Mouse (Mus musculus) spleen, postnatal 36 days (tissue): ENCODE measurements around the gene Blmh.

ENCODE experiments used
- DNase-seq, 2 experiments: peaks; one replicate each; pipeline ENCODE4 v3.0.0; 2022; ENCODE audit warnings: low spot score in 2 of 2, mixed read lengths in 1 of 2

The Blmh gene

GRCm38 (mm10) chr11:76924759-76925236 lies at the start of gene Blmh:
TSS of gene Blmh (plus strand) at chr11:76924809.
- no peak for DNase-seq

- peak; percentile 5 to 15 for DNase-seq
These were observed 44.8 kb upstream of the Blmh start for GRCm38 (mm10) chr11:76879816-76880215.

- DNase-seq, result no peak
These were observed 40.2 kb upstream of the Blmh start for GRCm38 (mm10) chr11:76884451-76884850.

DNA sequence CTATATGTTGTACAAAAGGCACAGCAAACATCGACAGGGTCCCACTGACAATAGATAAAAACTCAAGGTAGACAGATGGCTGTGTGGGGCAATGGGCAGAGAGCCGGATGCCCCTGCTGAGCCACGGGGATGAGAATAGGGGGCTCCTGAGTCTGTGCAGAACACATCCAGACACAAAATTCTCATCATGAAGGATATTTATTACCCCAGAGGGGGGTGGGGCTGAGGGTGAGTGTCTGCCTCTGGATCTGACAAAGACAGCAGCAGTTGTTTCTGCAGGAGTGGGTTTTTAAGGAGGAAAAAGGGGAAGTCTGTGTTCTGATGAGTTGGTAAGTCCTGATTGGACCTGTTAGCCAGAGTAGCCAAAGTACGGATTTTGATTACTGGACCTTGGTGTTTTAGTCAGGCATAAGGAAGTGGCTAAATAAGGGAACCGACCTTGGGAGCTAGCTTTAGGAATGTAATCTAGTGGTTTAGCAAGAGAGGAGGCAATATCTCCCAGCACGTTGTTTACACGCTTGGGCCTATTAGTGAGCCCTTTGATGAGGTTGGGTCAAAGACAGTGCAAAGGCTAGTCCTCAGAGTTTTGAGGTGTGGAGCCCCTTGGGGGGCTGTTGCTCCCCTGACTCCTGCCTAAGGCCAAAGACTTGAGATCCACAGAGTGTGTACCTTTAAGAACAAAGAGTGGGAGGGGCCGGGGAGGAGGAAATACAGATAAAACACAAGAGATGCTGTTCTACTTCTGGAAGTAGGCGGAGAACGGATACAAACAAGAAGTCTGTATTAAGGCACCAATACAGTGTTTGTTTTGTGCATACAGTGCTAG lies 35.1 kb upstream of the Blmh start:
- DNase-seq, result peak; percentile 5 to 21

DNA sequence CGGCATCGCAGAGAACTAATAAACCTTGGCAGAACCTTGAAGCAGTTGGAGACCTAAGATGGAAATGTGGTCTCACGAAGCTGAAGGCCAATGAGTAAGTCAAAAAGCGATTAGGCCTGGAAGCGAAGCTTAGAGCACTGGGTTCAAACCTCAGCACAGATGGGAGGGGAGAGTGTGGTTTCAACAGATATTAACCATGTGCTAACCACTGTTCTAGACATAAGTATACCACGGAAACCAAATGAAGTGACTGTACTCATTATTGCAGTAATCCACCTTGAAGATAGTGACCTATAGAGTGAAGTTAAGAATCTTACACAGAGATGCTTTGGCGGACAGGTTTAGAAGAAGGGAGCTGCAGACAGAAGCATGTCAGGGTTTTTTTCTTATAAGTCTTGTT lies 33.4 kb upstream of the Blmh start:
- DNase-seq, result no peak

- no peak for DNase-seq
These were observed 32.8 kb upstream of the Blmh start for GRCm38 (mm10) chr11:76891738-76892349.

- DNase-seq, result no peak
These were observed 31.6 kb upstream of the Blmh start for GRCm38 (mm10) chr11:76892972-76893371.

- DNase-seq, result no peak
These were observed 31.0 kb upstream of the Blmh start for GRCm38 (mm10) chr11:76893570-76893969.

- DNase-seq, result peak in 1 of 2 experiments; percentile 25
These were observed 30.4 kb upstream of the Blmh start for GRCm38 (mm10) chr11:76894240-76894639.

DNA sequence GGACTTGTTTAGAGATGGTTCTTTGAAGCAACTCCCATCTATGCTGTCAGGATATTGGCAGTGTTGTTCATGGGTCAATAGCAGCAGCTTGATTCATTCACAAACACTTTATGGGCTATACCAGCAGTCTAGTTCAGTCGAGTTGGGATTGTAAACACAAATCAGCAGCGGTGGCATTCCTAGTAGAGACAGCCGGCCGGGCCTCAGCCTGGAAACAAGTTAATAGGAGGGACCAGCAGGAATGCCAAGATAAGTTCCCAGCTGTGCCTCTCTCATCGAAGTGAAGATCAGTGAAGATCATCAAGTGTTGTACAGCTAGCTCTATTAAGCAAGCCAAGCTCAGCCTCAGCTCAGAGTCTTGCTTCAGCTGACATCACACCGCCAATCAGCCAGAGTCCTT lies 28.2 kb upstream of the Blmh start:
- no peak for DNase-seq

DNA sequence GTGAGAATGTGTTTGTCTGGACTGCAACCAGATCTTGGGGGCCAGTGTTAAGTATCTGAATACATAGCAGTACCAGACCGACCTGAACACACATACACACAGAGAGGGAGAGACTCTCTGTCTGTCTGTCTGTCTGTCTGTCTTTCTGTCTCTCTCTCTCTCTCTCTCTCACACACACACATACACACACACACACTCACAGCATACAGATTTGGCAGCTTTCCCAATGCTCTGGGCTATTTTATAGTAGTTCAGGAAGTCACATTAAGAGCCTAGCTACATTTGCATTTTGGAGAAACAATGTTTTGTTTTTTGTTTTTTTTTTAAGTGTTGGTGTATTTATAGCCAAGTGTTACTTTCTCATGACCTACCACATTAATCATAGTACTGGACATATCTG lies 27.5 kb upstream of the Blmh start:
- no peak for DNase-seq

DNA sequence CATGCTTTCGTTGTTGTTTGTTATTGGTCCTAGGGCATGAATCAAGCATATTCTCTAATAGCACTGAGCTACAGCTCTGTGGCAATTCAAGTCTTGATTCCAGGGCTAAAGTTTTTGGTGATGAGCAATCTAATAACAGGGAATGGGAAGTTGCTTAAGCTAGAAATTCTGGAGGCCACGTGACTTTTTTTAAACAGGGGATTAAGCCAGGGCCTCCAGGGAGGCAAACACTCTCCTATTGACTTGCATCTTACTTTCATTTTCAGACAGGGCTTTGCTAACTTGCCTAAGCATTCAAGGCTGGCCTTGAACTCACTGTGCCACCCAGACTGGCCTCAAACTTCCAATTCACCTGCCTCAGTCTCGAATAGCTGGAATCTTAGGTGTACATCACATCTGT lies 26.7 kb upstream of the Blmh start:
- DNase-seq, result no peak

- DNase-seq, result no peak
These were observed 25.9 kb upstream of the Blmh start for GRCm38 (mm10) chr11:76898751-76899150.

DNA sequence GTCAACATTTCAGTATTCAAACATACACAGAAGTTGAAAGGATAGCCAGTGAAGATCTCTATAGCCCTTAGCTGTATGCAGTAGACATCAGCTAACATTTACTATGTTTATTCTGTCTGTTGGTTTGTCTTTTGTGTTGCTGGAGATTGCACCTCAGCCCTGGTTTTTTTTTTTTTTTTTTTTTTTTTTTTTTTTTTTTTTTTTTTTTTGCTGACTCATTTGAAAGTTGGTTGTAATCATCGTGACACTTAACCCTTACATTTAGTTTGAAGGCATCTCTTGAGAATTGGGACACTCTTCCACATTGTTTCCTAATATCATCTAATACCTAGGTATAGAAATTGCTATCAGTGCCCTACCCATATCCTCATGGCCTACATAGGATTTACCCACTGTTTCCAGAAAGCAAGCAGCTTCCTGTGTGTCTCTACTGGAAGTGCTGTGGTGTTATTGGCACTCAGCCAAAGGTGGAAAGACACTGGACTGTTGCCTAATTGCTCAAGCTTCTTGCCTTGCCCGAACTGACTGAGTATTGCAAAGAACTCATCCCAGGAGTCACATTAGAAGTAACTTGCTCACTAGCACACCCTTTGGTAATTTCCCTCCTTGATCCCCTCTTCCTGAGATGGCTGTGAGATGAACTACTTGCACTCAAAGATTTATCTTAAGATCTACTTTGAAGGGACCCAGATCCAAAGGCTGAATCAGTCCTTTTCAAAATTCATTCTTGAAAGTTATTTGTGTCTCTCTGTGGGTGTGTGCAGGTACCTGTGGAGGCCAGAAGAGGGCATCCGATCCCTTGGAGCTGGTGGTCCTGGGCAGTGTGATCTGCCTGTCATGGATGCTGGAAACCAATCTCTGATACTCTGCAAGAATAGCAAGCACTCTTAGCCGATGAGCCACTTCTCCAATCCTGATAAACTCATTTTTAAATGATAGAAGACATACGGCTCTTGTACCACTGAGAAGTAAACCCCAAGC lies 24.6 kb upstream of the Blmh start:
- DNase-seq, result peak in 1 of 2 experiments; percentile 11

- no peak for DNase-seq
These were observed 22.8 kb upstream of the Blmh start, which contains the start of gene Tmigd1 for GRCm38 (mm10) chr11:76901579-76902361. TSS of gene Tmigd1 (plus strand) at chr11:76902159.

DNA sequence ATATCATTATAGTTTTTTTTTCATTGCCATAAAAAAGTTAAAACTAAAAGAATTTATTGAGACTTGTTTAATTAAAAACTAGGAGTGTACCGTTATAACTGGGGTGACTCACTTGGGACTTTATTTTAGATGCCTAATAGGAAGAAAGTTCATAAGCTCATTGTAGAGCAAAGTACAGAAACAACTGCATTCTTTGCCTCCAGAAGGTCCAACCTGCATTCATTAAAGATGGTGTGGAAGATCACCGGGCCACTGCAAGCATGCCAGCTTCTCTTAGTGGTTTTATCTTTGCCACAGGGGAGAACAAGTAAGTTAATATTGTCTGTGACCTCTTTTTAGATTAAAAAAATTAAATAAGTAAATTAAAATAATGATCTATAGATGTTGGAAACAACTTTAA lies 20.3 kb upstream of the Blmh start:
- no peak for DNase-seq

GRCm38 (mm10) chr11:76908651-76909050 lies 16.0 kb upstream of the Blmh start:
- no peak for DNase-seq

- no peak for DNase-seq
These were observed 13.1 kb upstream of the Blmh start for GRCm38 (mm10) chr11:76911325-76912054.

DNA sequence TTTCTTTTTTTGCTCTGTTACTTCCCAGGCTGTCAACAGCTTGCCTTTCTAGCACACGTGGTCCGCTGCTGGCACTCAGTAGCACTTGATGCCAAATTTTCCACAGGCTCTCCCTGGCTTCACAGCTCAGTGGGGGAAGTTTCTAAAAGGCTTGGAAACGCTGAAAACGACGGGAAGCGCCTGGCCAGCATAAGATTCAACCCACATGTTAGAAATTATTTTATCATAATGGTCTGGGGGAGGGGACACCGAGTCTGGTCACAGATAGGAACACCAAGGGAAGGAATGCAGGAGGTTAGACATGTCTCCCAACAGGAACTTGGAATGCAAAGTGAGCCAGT lies 12.6 kb upstream of the Blmh start:
- no peak for DNase-seq

GRCm38 (mm10) chr11:76914366-76914765 lies 10.2 kb upstream of the Blmh start:
- no peak for DNase-seq
